Mouse (Mus musculus) frontal cortex, postnatal 36 days (tissue): ENCODE measurements around the gene Vmn1r89.
A peak's percentile ranks its signal among the peaks of the same experiment; 100 is the strongest.

Experiments used
- DNase-seq, 2 experiments: peaks; one replicate each; pipeline ENCODE4 v3.0.0; 2022; ENCODE audit warnings: low spot score in 2 of 2

Gene Vmn1r89

DNA sequence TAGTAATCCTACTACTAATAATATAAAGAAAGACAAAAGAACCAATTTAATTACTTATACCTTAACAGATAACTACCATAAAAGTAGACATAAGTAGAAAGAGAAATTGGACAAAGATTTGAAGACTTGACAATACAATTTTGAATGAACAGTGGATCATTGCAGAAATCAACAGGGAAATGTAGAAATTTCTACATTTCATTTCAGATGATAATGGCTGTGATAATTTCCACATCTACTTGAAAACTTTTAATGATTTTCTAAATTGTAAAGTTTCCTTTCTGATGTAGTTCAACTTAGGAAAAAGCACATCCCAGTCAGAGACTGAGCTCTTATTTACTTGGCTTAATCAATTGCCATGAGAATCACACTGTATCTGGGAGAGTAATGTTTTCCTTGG is at the start of gene Vmn1r89:
Gene Vmn1r89 (plus strand): TSS at position 301 of the 400 bp plus-strand sequence.
- DNase-seq = no peak

- peak in 1 of 2 experiments; percentile 20 for DNase-seq
Observed at GRCm38 (mm10) chr7:13260746-13261700, 48.2 kb downstream of the Vmn1r89 start.

GRCm38 (mm10) chr7:13263851-13264250 is 51.0 kb downstream of the Vmn1r89 start:
- no peak for DNase-seq

DNA sequence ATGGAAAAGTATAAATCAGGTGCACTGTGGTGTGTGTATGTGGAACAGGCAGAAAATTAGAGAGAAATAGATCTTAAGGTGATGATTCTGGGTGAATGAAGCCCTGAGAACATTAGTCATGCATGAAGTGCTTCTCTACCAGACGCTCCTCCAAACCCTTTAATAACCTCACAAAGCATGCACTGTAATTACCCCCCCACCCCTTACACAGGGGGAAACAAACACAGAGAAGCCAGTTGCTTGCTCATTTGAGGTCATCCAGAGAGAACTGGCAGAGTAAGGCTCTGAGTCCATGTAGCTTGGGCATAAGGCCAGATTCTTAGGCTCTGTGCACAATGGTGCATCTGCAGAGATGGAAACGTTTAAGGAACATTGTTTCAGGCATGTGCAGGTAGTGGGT is 51.6 kb downstream of the Vmn1r89 start:
- no peak for DNase-seq

- no peak for DNase-seq
Observed at GRCm38 (mm10) chr7:13268749-13269260, 56.0 kb downstream of the Vmn1r89 start.

GRCm38 (mm10) chr7:13269394-13269793 is 56.6 kb downstream of the Vmn1r89 start:
- no peak for DNase-seq
